Mouse (Mus musculus): ENCODE measurements around the gene Prex1. TPM values are rescaled to one million over a fixed set of nuclear protein-coding genes. Genes with fewer than 3 reads are reported as not detected.
A peak's percentile ranks its signal among the peaks of the same experiment; 100 is the strongest.

Gene Prex1
- total RNA-seq, 2 experiments from 2014 or later: 60.8 to 86.4 TPM

DNA sequence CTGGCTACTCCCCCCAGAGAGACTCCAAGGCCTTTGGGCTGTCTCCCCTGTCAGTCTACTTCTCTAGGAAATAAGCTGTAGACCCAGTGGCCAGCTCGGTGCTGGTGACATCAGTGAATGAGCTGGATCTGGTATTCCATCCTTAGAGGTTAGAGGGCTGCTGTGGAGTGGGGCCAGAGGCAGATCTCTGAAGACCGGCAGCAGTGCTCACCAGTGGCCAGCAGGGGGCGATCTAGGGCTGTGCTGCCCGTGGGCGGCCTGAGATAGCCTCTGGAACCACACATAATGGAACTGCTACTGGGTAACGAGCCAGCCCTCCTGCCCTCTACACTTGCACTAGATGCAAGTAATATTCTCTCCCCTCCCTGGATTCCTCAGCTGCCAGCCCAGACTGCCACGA, 138.7 kb downstream of the Prex1 start:
- peak; percentile 64 for ATAC-seq (replicated peaks; ENCODE audit: low FRiP score, poor library complexity, severe bottlenecking)

DNA sequence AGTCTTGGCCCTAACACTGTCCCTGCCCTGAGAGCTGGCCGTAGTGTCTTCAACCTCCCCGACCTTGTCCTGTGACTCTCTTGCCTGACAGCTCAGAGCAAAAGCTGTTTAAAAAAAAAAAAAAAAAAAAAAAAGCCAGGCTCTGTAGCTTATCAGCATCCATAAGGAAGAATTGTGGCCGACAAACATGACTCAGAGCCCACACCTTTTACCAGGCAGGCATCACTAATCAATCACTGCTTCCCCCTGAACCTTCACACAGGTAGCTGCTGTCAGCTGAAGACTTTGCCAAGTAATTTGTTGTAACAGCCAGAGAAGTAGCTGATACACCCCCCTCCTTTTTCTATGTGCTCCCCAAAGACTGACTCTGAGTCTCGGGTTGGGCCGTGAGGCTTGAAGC, 140.0 kb downstream of the Prex1 start:
- ATAC-seq (replicated peaks; ENCODE audit: low FRiP score, poor library complexity, severe bottlenecking): no peak

DNA sequence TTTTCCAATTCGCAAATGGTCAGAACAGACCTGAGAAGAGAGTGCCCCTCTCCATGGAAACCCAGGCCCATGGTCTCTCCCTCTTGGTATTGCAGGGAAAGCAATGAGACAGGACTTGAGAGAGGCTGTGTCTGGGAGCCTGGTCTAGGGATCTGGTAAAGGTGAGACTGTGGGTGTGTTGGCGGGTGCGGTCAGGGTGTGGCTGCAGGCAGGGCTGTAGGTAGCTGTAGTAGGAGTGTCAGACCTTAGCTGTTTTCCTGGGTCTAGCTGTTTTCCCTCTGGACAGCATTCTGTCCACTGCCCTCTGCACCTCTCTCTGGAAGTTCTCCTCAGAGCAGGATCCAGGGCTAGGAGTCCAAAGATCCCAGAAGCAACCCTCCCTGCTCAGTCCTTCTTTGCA, 141.3 kb downstream of the Prex1 start:
- no peak for ATAC-seq (replicated peaks; ENCODE audit: low FRiP score, poor library complexity, severe bottlenecking)

DNA sequence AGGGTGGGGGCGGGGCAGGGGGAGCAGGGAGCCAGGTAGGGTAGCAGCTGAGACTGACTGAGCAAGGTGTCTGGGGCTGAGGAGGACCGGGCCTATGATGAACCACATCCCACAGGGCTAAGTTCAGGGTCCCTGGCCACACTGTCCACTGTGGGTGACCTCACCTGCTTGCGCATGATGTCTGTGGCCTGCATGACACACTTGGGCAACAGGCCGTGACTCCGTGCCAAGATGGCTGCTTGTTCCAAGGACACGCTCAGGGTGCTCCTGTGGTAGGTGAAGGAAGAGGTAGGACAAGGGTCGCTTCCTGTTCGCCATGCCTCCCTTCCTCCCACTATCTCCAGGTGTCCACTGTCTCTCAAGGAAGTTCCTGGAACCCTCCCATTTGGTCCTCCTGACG, 144.4 kb downstream of the Prex1 start:
- no peak for ATAC-seq (replicated peaks; ENCODE audit: low FRiP score, poor library complexity, severe bottlenecking)

GRCm38 (mm10) chr2:166565503-166565902, 148.1 kb downstream of the Prex1 start:
- ATAC-seq (replicated peaks; ENCODE audit: low FRiP score, poor library complexity, severe bottlenecking): no peak

- ATAC-seq (replicated peaks; ENCODE audit: low FRiP score, poor library complexity, severe bottlenecking): peak; percentile 57
Observed at GRCm38 (mm10) chr2:166564455-166564854, 149.2 kb downstream of the Prex1 start.

- no peak for ATAC-seq (replicated peaks; ENCODE audit: low FRiP score, poor library complexity, severe bottlenecking)
Observed at GRCm38 (mm10) chr2:166563890-166564289, 149.7 kb downstream of the Prex1 start.

DNA sequence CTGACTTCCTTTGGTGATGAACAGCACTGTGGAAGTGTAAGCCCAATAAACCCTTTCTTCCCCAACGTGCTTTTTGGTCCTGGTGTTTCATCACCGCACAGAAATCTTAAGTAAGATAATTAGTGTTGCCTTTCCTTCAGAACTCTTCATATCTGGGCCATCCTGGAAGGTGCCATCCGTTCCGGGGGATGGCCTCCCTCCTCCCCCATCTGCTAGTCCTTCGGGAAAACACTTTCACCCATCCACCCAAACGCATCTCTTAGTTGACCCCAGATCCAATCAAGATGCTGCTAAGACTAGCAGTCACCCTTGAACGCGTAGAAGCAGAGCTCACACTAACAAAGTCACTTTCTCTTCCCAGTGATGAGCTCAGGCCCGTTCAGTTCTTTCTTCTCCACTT, 150.6 kb downstream of the Prex1 start:
- ATAC-seq (replicated peaks; ENCODE audit: low FRiP score, poor library complexity, severe bottlenecking): no peak

GRCm38 (mm10) chr2:166561781-166562180, 151.9 kb downstream of the Prex1 start:
- no peak for ATAC-seq (replicated peaks; ENCODE audit: low FRiP score, poor library complexity, severe bottlenecking)

DNA sequence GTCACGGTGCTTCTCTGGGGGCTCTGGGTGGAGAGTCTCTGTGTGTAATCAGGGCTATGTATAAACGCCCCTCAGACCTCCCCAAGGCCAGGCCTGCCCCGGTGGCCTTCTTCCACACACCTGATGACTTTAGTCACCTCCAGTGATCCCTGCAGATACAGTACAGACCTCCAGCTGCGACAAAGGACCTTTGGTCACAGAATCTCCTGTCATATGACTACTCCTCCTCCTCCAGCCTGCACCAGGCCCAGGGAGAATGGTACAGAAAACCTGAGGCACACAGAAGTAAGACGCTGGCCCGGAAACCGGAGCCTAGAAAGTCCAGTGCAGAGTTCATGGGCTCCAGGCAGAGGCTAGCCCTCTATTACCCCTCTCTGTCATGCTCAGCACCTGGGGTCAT, 152.8 kb downstream of the Prex1 start:
- no peak for ATAC-seq (replicated peaks; ENCODE audit: low FRiP score, poor library complexity, severe bottlenecking)

DNA sequence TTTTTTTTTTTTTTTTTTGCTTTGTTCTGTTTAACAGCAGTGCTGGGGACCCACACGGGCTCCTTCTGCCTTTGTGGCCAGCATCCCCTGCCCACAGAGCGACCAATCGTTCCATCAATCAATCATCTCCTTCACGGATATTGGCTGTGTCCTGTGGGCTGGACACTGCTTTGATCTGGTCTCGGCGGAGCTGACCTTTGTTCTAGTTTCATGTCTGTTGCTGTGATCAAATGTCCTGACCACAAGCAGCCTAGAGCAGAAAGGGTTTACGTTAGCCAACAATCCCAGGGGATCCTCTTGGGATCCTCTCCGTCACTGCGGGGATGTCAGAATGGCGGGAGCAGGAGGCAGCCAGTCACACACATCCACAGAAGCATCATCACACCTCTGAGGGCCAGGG, 154.1 kb downstream of the Prex1 start:
- no peak for ATAC-seq (replicated peaks; ENCODE audit: low FRiP score, poor library complexity, severe bottlenecking)

DNA sequence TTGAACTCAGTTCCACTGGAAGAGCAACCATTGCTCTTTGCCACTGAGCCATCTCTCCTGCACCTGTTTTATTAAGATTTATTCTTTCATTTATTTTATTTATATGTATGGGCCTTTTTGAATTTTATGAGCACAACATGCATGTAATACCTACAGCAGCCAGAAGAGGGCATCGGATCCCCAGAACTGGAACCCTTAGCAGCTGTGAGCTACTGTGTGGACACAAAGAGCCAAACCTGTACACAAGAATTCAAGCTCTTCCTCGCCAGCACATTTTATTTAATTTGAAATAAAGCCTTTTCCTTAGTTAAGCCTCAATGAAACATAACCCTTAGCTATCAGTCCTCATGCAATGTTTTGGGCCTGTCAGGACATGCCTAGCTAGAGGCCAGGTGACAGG, 158.1 kb downstream of the Prex1 start:
- 0 out of 2 replicates have a peak, but pooled peaks have one; percentile 48 for ATAC-seq (replicated peaks; ENCODE audit: low FRiP score, poor library complexity, severe bottlenecking)

DNA sequence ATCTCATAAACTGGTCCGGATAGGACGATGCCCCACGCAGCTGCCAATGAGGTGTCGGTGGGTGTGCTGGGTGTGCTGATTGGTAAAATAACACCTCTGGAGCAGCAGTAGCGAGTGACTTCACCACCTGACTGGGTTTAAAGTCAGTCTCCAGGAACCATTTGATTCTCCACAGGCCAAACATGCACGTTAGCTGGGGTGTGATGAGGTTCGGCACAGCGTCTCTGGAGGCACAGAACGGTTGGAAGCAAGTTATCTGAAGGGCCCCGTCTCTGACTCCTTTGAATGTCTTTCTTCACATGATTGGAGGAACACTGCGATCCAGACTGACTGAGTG, 159.5 kb downstream of the Prex1 start:
- ATAC-seq (replicated peaks; ENCODE audit: low FRiP score, poor library complexity, severe bottlenecking): no peak

DNA sequence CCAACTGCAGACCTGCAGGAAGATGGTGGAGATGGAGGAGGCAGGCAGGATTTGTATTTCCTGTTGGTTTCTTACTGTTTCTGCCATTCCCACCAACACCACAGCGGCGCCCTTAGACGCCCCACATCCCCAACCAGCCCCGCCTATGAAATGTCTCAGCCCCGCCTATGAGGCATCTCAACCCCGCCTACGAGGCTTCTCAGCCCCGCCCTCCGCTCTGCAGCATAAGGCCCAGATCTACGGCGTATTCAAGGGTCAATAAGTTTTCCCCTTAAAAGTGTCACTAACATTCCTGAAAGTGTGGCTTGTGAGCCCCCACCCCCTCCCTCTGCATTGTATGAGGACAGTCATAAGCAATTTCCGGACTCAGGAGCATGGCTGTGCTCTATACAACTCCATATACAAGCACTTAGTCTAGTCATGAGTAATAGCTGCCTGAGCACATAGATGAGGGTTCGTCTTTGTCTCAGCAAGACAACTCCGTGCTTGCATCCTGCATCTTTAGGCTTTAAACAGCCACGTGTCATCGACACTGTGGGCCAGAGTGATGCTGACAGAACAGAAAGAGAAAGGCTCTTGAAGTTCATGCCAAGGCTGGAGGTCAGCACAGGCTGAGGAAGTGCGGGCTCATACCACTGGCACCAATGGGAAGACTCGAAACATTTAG, 160.0 kb downstream of the Prex1 start:
- peak; percentile 82 for ATAC-seq (replicated peaks; ENCODE audit: low FRiP score, poor library complexity, severe bottlenecking)

GRCm38 (mm10) chr2:166552657-166553056, 161.0 kb downstream of the Prex1 start:
- ATAC-seq (replicated peaks; ENCODE audit: low FRiP score, poor library complexity, severe bottlenecking): no peak

DNA sequence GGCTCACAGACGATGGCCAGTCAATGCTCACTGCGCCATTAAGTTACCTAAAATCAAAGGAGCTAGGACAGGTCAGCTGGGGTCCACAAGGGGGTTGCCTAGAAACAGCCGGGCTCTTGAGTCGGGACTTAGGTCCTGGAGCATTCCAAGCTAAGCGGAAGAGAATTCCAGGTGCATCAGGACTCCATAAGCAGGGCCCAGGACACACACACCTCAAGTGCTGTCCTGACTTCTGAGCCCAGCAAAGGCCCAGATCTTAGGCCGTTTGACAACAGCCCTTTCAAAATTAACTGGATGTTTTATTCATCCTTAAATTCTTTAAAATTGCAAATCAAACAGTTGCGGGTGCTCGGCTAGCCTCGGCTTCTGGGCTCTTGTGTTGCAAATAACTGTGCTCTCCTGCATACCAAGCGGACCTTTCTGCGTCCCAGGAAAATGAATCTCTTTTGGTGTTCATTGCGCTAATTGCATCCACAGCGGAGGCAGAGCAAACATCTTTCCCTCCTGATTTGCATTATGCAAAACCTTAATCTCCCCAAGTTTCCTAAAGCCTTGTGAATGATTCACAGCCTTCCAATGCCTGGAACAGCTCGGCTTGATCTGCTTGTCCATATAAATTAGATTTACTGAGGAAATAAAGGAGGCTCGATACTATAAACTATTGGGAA, 161.7 kb downstream of the Prex1 start:
- no peak for ATAC-seq (replicated peaks; ENCODE audit: low FRiP score, poor library complexity, severe bottlenecking)

DNA sequence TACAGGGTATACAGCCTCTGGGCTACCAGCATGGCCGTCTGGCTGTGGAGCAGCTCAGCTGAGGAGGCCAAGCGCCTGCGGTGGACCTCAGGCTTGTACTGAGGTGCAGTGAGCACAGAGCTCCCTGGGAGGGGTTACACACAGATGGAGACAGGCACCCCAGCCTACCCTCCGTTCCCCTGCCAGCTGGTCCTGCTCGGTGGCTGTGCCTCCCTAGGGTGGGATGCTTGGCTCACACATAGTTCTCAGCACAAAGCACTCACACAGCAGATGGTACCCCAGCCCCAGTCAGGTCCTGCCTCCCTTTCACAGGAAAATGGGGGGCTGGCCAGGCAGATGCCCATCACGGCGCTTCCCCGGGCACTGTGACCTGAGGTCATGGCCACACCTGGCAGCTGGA, 163.8 kb downstream of the Prex1 start:
- no peak for ATAC-seq (replicated peaks; ENCODE audit: low FRiP score, poor library complexity, severe bottlenecking)

- no peak for ATAC-seq (replicated peaks; ENCODE audit: low FRiP score, poor library complexity, severe bottlenecking)
Observed at GRCm38 (mm10) chr2:166549069-166549468, 164.6 kb downstream of the Prex1 start.

DNA sequence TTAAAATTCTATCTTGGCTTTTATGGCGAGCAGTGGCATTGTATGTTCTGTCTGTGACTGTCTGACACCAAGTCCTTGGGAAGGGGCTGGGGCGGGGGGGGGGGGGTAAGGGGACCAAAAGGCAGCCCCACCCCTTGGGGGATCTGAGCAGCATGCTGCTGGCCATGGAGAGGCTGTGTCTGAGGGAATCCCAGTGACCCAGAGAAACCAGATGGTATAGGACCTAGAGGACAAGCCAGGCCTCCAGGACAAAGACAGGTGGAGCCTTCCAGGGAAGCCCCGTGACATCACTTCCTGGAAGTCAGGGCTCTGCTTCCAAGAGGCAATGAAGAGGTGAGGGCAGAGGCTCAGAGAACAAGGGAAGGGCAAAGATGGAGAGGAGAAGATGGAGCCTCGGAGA, 168.1 kb downstream of the Prex1 start:
- ATAC-seq (replicated peaks; ENCODE audit: low FRiP score, poor library complexity, severe bottlenecking): no peak

DNA sequence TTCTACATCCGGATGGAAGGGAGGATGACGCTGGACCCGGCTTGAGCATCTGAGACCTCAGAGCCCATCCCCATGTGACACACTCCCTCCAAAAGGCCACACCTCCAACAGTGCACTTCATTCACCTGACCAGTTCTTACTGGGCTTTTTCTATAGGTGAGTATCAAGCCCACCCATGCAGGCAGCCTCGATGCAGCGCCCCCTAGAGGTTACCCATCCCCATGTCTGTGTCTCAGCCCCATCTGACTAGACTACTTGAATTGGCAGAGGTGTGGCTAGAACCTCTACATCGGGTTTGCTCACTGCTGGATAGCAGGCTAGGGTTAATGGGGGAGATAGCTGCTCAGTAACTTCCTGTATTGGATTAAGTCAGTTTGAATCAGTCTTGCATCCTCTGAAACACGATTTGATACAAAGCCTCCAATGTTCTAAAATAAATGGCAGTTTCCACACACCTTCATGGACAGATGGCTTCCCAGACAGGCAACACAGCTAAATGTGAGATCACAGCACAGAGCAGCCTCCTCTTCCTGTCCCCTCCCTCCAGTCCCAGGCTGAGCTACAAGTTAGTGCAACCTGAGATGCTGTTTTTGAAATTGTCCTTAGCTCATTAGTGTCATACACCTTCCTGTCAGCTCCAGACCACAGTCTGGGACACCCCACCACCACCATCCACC, 168.9 kb downstream of the Prex1 start:
- no peak for ATAC-seq (replicated peaks; ENCODE audit: low FRiP score, poor library complexity, severe bottlenecking)

Data from erythroid progenitor cell, adult 5-6 weeks (primary cell).